Mouse (Mus musculus): ENCODE data around the gene Spred2. TPM values are rescaled to one million over a fixed set of nuclear protein-coding genes. Genes with fewer than 3 reads are reported as not detected.

Spred2 gene
- total and polyA plus RNA-seq, 3 experiments = 7.8 to 76.0 (median 25.9) TPM

GRCm38 (mm10) chr11:19932983-19933511 lies 8.9 kb downstream of the Spred2 start:
- peaks cover 9 to 32% of the 10 kb centered on the region in 2 experiments for H3K36me3 ChIP-seq (ENCODE audit: control insufficient read depth in 1 of 2, insufficient read depth in 2 of 2, low read length in 2 of 2)
- no peak overlapping the region for H3K9ac ChIP-seq (ENCODE audit: control insufficient read depth, low read depth, low read length, poor library complexity, severe bottlenecking)
- no peak overlapping the region for H3K4me3 ChIP-seq (ENCODE audit: control insufficient read depth in 1 of 2, insufficient read depth in 1 of 2, low read depth in 2 of 2, low read length in 2 of 2)
- H3K27me3 ChIP-seq (ENCODE audit: control insufficient read depth in 1 of 2, insufficient read depth in 2 of 2, low read length in 2 of 2) = no peaks in the 10 kb centered on the region
- no peak for TF ChIP-seq MYC (IDR thresholded peaks at IDR 0.05; ENCODE audit: low read depth, low read length)
- no peak overlapping the region for H3K27ac ChIP-seq (ENCODE audit: control insufficient read depth, low read depth, low read length)
- DNase-seq (ENCODE audit: low read depth, low spot score) = no peak
- H3K79me2 ChIP-seq (ENCODE audit: control insufficient read depth, insufficient read depth, low read length, poor library complexity) = peaks cover 78% of the 10 kb centered on the region
- no peaks in the 10 kb centered on the region for H3K9me3 ChIP-seq (replicated peaks; ENCODE audit: insufficient read depth, low read length)
- H3K4me1 ChIP-seq (ENCODE audit: control insufficient read depth in 1 of 2, insufficient read depth in 2 of 2, low read length in 2 of 2) = peaks cover 16 to 23% of the 10 kb centered on the region in 2 experiments

GRCm38 (mm10) chr11:19935524-19936354 lies 11.6 kb downstream of the Spred2 start:
- H3K9ac ChIP-seq (ENCODE audit: control insufficient read depth, low read depth, low read length, poor library complexity, severe bottlenecking) = no peak overlapping the region
- no peak for DNase-seq (ENCODE audit: low read depth, low spot score)
- TF ChIP-seq TBP (IDR thresholded peaks at IDR 0.05; ENCODE audit: low read depth, low read length) (no peak), ETS1 (IDR thresholded peaks at IDR 0.05; ENCODE audit: low read depth, low read length) (no peak), SMC3 (IDR thresholded peaks at IDR 0.05; ENCODE audit: low read depth, low read length) (no peak), EP300 (IDR thresholded peaks at IDR 0.05; ENCODE audit: low read depth in 1 of 2, low read length in 2 of 2) (no peak), RCOR1 (IDR thresholded peaks at IDR 0.05; ENCODE audit: low read depth, low read length) (no peak)
- no peaks in the 10 kb centered on the region for H3K27me3 ChIP-seq (ENCODE audit: control insufficient read depth in 1 of 2, insufficient read depth in 2 of 2, low read length in 2 of 2)
- no peak overlapping the region for H3K27ac ChIP-seq (ENCODE audit: control insufficient read depth, low read depth, low read length)
- peaks cover 6 to 7% of the 10 kb centered on the region in 2 experiments; a peak in 3 of 4 replicates for H3K36me3 ChIP-seq (ENCODE audit: control insufficient read depth in 1 of 2, insufficient read depth in 2 of 2, low read length in 2 of 2)
- no peaks in the 10 kb centered on the region for H3K9me3 ChIP-seq (replicated peaks; ENCODE audit: insufficient read depth, low read length)
- no peak overlapping the region for H3K4me3 ChIP-seq (ENCODE audit: control insufficient read depth in 1 of 2, insufficient read depth in 1 of 2, low read depth in 2 of 2, low read length in 2 of 2)
- H3K79me2 ChIP-seq (ENCODE audit: control insufficient read depth, insufficient read depth, low read length, poor library complexity) = peaks cover 65% of the 10 kb centered on the region
- peaks cover 0 to 6% of the 10 kb centered on the region in 2 experiments; a peak in 3 of 4 replicates for H3K4me1 ChIP-seq (ENCODE audit: control insufficient read depth in 1 of 2, insufficient read depth in 2 of 2, low read length in 2 of 2)

- peaks cover 5 to 8% of the 10 kb centered on the region in 2 experiments; a peak in 3 of 4 replicates for H3K36me3 ChIP-seq (ENCODE audit: control insufficient read depth in 1 of 2, insufficient read depth in 2 of 2, low read length in 2 of 2)
- DNase-seq (ENCODE audit: low read depth, low spot score) = no peak
Measured at GRCm38 (mm10) chr11:19938456-19939004, 14.4 kb downstream of the Spred2 start.

More at GRCm38 (mm10) chr11:19938456-19939004, 14.4 kb downstream of the Spred2 start:
- Histone ChIP-seq H3K4me3 (ENCODE audit: control insufficient read depth in 1 of 2, insufficient read depth in 1 of 2, low read depth in 2 of 2, low read length in 2 of 2) (no peak overlapping the region), H3K27ac (ENCODE audit: control insufficient read depth, low read depth, low read length) (no peak overlapping the region), H3K9me3 (replicated peaks; ENCODE audit: insufficient read depth, low read length) (no peaks in the 10 kb centered on the region), H3K9ac (ENCODE audit: control insufficient read depth, low read depth, low read length, poor library complexity, severe bottlenecking) (no peak overlapping the region), H3K79me2 (ENCODE audit: control insufficient read depth, insufficient read depth, low read length, poor library complexity) (peaks cover 61% of the 10 kb centered on the region), H3K27me3 (ENCODE audit: control insufficient read depth in 1 of 2, insufficient read depth in 2 of 2, low read length in 2 of 2) (no peaks in the 10 kb centered on the region), H3K4me1 (ENCODE audit: control insufficient read depth in 1 of 2, insufficient read depth in 2 of 2, low read length in 2 of 2) (peaks cover 0 to 4% of the 10 kb centered on the region in 2 experiments; a peak in 3 of 4 replicates)
- TF ChIP-seq HCFC1 (IDR thresholded peaks at IDR 0.05; ENCODE audit: low read depth, low read length) (no peak), MXI1 (IDR thresholded peaks at IDR 0.05; ENCODE audit: low read depth, low read length) (no peak), NRF1 (IDR thresholded peaks at IDR 0.05; ENCODE audit: insufficient read depth, low read depth, low read length, poor library complexity, severe bottlenecking) (no peak), MYB (IDR thresholded peaks at IDR 0.05; ENCODE audit: low read depth, low read length) (no peak), TBP (IDR thresholded peaks at IDR 0.05; ENCODE audit: low read depth, low read length) (no peak)
